29 mouse cellular contexts compared by ENCODE assay signal in the genomic region with DNA sequence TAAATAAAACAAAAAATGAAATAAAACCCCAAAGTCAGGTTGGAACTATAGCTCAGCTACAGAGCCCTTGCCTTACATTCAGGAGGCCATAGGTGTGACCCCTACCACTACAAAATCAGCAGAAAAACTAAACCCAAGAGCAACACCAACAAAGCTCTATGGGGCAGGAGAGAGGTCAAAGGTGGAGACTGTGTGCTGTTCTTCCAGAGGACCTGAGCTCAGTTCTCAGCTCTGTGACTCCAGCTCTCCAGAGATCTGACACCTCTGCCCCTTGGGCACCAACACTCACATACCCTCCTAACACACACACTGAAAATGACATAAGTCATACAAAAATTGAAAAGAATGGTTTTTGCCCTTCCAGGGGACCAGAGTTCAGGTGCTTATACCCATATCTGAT. TPM values are rescaled to one million over a fixed set of nuclear protein-coding genes. Genes with fewer than 3 reads are reported as not detected.
DNase-seq lines count a peak whose midpoint lies in the region; ATAC-seq lines count a peak whose summit lies in the region.
"Had no signal": no experiment of that assay in that cellular context is flagged by ENCODE, and none has a peak within 500 bp of the region (broad histone marks: within the 10 kb centered on the region; RNA-seq: fewer than 3 reads in every experiment).

No protein-coding gene starts in this region.

- intact Hi-C loops in gastrocnemius, postnatal 14 days (cut with DNase I; ENCODE audit: low total_unique reads), result no loop called here
- intact Hi-C loops in left cerebral cortex, postnatal 14 days (cut with DNase I), result no loop called here

- peak overlapping the region; percentile 44 for H3K4me2 ChIP-seq in liver, embryonic 13.5 days
- H3K4me2 ChIP-seq in liver, embryonic 16.5 days (ENCODE audit: low read depth, low read length), result 0 out of 2 replicates have a peak overlapping the region, but pooled peaks have one; percentile 12
- H3K4me2 ChIP-seq: embryonic facial prominence, embryonic 13.5 days; forebrain, embryonic 15.5 days; heart, embryonic 12.5 days; heart, embryonic 15.5 days; hindbrain, embryonic 13.5 days; intestine, embryonic 15.5 days had no signal

- H3K9me3 ChIP-seq in erythroblast, embryonic 14.5 days (ENCODE audit: control insufficient read depth, low read length), result no peaks in the 10 kb centered on the region
- no peaks in the 10 kb centered on the region for H3K9me3 ChIP-seq in liver, embryonic 13.5 days (replicated peaks)
- H3K9me3 ChIP-seq in liver, embryonic 16.5 days (replicated peaks; ENCODE audit: control insufficient read depth, low read length), result no peaks in the 10 kb centered on the region
- H3K9me3 ChIP-seq: embryonic facial prominence, embryonic 10.5 days; embryonic facial prominence, embryonic 13.5 days; forebrain, embryonic 15.5 days; heart, embryonic 12.5 days; heart, embryonic 15.5 days; hindbrain, embryonic 10.5 days; hindbrain, embryonic 13.5 days; intestine, embryonic 15.5 days had no signal

- ATAC-seq in erythroblast, adult 5-6 weeks (replicated peaks; ENCODE audit: low FRiP score, poor library complexity, severe bottlenecking), result no peak
- peak; percentile 45 for ATAC-seq in liver, embryonic 13.5 days (ENCODE audit: low read depth)
- ATAC-seq in liver, embryonic 16.5 days (ENCODE audit: low read depth), result peak; percentile 38
- ATAC-seq: forebrain, embryonic 15.5 days; hindbrain, embryonic 16.5 days; intestine, embryonic 15.5 days had no signal

- peak overlapping the region; percentile 61 for H3K9ac ChIP-seq in liver, embryonic 13.5 days
- H3K9ac ChIP-seq in liver, embryonic 16.5 days (ENCODE audit: low read depth, low read length), result peak overlapping the region; percentile 37; the same call in 1 of the 2 replicates
- H3K9ac ChIP-seq: embryonic facial prominence, embryonic 13.5 days; forebrain, embryonic 15.5 days; heart, embryonic 12.5 days; heart, embryonic 15.5 days; hindbrain, embryonic 13.5 days; intestine, embryonic 15.5 days had no signal

- no peaks in the 10 kb centered on the region for H3K27me3 ChIP-seq in erythroblast, embryonic 14.5 days (ENCODE audit: control insufficient read depth)
- H3K27me3 ChIP-seq in liver, embryonic 13.5 days, result no peaks in the 10 kb centered on the region
- H3K27me3 ChIP-seq in liver, embryonic 16.5 days (ENCODE audit: control insufficient read depth, insufficient read depth, low read depth, low read length), result no peaks in the 10 kb centered on the region
- H3K27me3 ChIP-seq: embryonic facial prominence, embryonic 13.5 days; forebrain, embryonic 15.5 days; heart, embryonic 12.5 days; heart, embryonic 15.5 days; hindbrain, embryonic 13.5 days; intestine, embryonic 15.5 days had no signal

- peak overlapping the region; percentile 6 for H3K4me3 ChIP-seq in erythroblast, embryonic 14.5 days (replicated peaks)
- no peak overlapping the region for H3K4me3 ChIP-seq in liver, embryonic 13.5 days (replicated peaks)
- H3K4me3 ChIP-seq in liver, embryonic 16.5 days (ENCODE audit: low read depth, low read length), result no peak overlapping the region
- H3K4me3 ChIP-seq: embryonic facial prominence, embryonic 10.5 days; embryonic facial prominence, embryonic 13.5 days; forebrain, embryonic 15.5 days; heart, embryonic 12.5 days; heart, embryonic 15.5 days; hindbrain, embryonic 10.5 days; hindbrain, embryonic 13.5 days; intestine, embryonic 15.5 days had no signal

- no peaks in the 10 kb centered on the region for H3K36me3 ChIP-seq in erythroblast, embryonic 14.5 days (ENCODE audit: control insufficient read depth)
- no peaks in the 10 kb centered on the region for H3K36me3 ChIP-seq in liver, embryonic 13.5 days
- H3K36me3 ChIP-seq in liver, embryonic 16.5 days (ENCODE audit: control insufficient read depth, insufficient read depth), result no peaks in the 10 kb centered on the region
- H3K36me3 ChIP-seq: embryonic facial prominence, embryonic 10.5 days; embryonic facial prominence, embryonic 13.5 days; forebrain, embryonic 15.5 days; heart, embryonic 12.5 days; heart, embryonic 15.5 days; hindbrain, embryonic 10.5 days; hindbrain, embryonic 13.5 days; intestine, embryonic 15.5 days had no signal

- no peak for DNase-seq in liver, embryonic 13.5 days
- no peak for DNase-seq in gastrocnemius, postnatal 14 days
- no peak for DNase-seq in left cerebral cortex, postnatal 14 days (ENCODE audit: low spot score in 2 of 2)
- DNase-seq: adrenal gland, postnatal 14 days; cerebellum, adult 11-12 months; cerebellum, adult 8-10 months; cerebellum, postnatal 10 days; cerebellum, postnatal 36 days; embryo, embryonic 11 days; gastrocnemius, postnatal 10 days; heart, adult 18-20 months; heart, postnatal 10 days; heart, postnatal 36 days had no signal

- peaks cover 34% of the 10 kb centered on the region for H3K4me1 ChIP-seq in erythroblast, embryonic 14.5 days (ENCODE audit: control insufficient read depth)
- peaks cover 27% of the 10 kb centered on the region for H3K4me1 ChIP-seq in liver, embryonic 13.5 days (replicated peaks)
- H3K4me1 ChIP-seq in liver, embryonic 16.5 days (ENCODE audit: control insufficient read depth, low read depth, low read length), result peaks cover 15% of the 10 kb centered on the region
- H3K4me1 ChIP-seq: forebrain, embryonic 15.5 days; heart, embryonic 12.5 days; heart, embryonic 15.5 days; hindbrain, embryonic 13.5 days; intestine, embryonic 15.5 days had no signal

- peak overlapping the region; percentile 93 for H3K27ac ChIP-seq in liver, embryonic 13.5 days
- H3K27ac ChIP-seq in liver, embryonic 16.5 days (ENCODE audit: low read length), result peak overlapping the region; percentile 86
- H3K27ac ChIP-seq: embryonic facial prominence, embryonic 10.5 days; embryonic facial prominence, embryonic 13.5 days; forebrain, embryonic 15.5 days; heart, embryonic 15.5 days; hindbrain, embryonic 10.5 days; hindbrain, embryonic 13.5 days; intestine, embryonic 15.5 days had no signal

RNA-seq across cellular contexts. Expression of gene Gspt1, which starts 16.9 kb away (rescaled TPM):
- polyA plus RNA-seq in erythroblast, embryonic 14.5 days (2012), result 7.9 and 9.5 TPM in 2 replicates
- 112 and 165 TPM in 2 replicates for total RNA-seq in erythroblast, adult 5-6 weeks (2015; ENCODE audit: low replicate concordance)
- 24.0 and 28.8 TPM in 2 replicates for total RNA-seq in erythroblast, adult 5-6 weeks (2017; ENCODE audit: low replicate concordance)
- 61.0 and 67.3 TPM in 2 replicates for polyA plus RNA-seq in liver, embryonic 13.5 days (2015; fragmentation: Nextera tagmentation; extraction: Ambion mirVana)
- polyA plus RNA-seq in liver, embryonic 16.5 days (2015; fragmentation: Nextera tagmentation; extraction: Ambion mirVana), result 29.8 and 30.6 TPM in 2 replicates
- total RNA-seq in gastrocnemius, postnatal 14 days (2021), result 10 to 100 TPM; 62.9 to 67.7 TPM
- 10 to 100 TPM; 83.9 to 86.9 TPM for total RNA-seq in left cerebral cortex, postnatal 14 days (2021)

RNA-seq across cellular contexts. Expression of gene Tnfrsf17, which starts 42.5 kb away (rescaled TPM):
- not detected in 2 replicates for polyA plus RNA-seq in erythroblast, embryonic 14.5 days (2012)
- not detected in 2 replicates for total RNA-seq in erythroblast, adult 5-6 weeks (2015; ENCODE audit: low replicate concordance)
- not detected in 2 replicates for total RNA-seq in erythroblast, adult 5-6 weeks (2017; ENCODE audit: low replicate concordance)
- polyA plus RNA-seq in liver, embryonic 13.5 days (2015; fragmentation: Nextera tagmentation; extraction: Ambion mirVana), result not detected in 2 replicates
- not detected in 2 replicates for polyA plus RNA-seq in liver, embryonic 16.5 days (2015; fragmentation: Nextera tagmentation; extraction: Ambion mirVana)
- total RNA-seq in gastrocnemius, postnatal 14 days (2021), result not detected
- total RNA-seq in left cerebral cortex, postnatal 14 days (2021), result not detected
- total RNA-seq: adrenal gland, adult 2 months; adrenal gland, postnatal 14 days; adrenal gland, postnatal 4 days; gastrocnemius, adult 18-20 months; heart, adult 18-20 months; heart, postnatal 10 days; heart, postnatal 36 days had no signal
- polyA plus RNA-seq: adrenal gland, adult 2 months; embryonic facial prominence, embryonic 10.5 days; forebrain, embryonic 11.5 days; forebrain, embryonic 15.5 days; heart, embryonic 12.5 days; hindbrain, embryonic 10.5 days; hindbrain, embryonic 13.5 days; intestine, embryonic 15.5 days had no signal

RNA-seq across cellular contexts. Expression of gene Snx29, which starts 51.6 kb away (rescaled TPM):
- 0.75 and 1.1 TPM in 2 replicates for polyA plus RNA-seq in erythroblast, embryonic 14.5 days (2012)
- total RNA-seq in erythroblast, adult 5-6 weeks (2015; ENCODE audit: low replicate concordance), result 6.7 and 9.0 TPM in 2 replicates
- total RNA-seq in erythroblast, adult 5-6 weeks (2017; ENCODE audit: low replicate concordance), result 6.2 and 11.2 TPM in 2 replicates
- polyA plus RNA-seq in liver, embryonic 13.5 days (2015; fragmentation: Nextera tagmentation; extraction: Ambion mirVana), result 3.4 and 4.4 TPM in 2 replicates
- 4.6 and 5.1 TPM in 2 replicates for polyA plus RNA-seq in liver, embryonic 16.5 days (2015; fragmentation: Nextera tagmentation; extraction: Ambion mirVana)
- total RNA-seq in gastrocnemius, postnatal 14 days (2021), result 1 to 10 TPM; 8.4 to 9.5 TPM
- 10 to 100 TPM; 21.5 to 29.5 TPM for total RNA-seq in left cerebral cortex, postnatal 14 days (2021)
